Mouse (Mus musculus): ENCODE data around the gene Mfsd12. TPM values are rescaled to one million over a fixed set of nuclear protein-coding genes. Genes with fewer than 3 reads are reported as not detected.

The Mfsd12 gene
- total RNA-seq, 2 experiments from 2014 or later, result 2.3 to 2.9 TPM

GRCm38 (mm10) chr10:81379809-81380378, 22.6 kb downstream of the Mfsd12 start:
- no peak for DNase-seq

- DNase-seq, result no peak
These were observed 24.7 kb downstream of the Mfsd12 start for GRCm38 (mm10) chr10:81382039-81382438.

- DNase-seq, result peak; percentile 96
These were observed 26.7 kb downstream of the Mfsd12 start, which contains the start of the genes Dohh and Gm48551 for GRCm38 (mm10) chr10:81383802-81384604. Gene Dohh (plus strand): TSS chr10:81384428. Gene Gm48551 (plus strand): TSS chr10:81384466.

GRCm38 (mm10) chr10:81384605-81384982, 27.3 kb downstream of the Mfsd12 start:
- no peak for DNase-seq

- no peak for DNase-seq
These were observed 28.5 kb downstream of the Mfsd12 start for GRCm38 (mm10) chr10:81385603-81386306.

DNA sequence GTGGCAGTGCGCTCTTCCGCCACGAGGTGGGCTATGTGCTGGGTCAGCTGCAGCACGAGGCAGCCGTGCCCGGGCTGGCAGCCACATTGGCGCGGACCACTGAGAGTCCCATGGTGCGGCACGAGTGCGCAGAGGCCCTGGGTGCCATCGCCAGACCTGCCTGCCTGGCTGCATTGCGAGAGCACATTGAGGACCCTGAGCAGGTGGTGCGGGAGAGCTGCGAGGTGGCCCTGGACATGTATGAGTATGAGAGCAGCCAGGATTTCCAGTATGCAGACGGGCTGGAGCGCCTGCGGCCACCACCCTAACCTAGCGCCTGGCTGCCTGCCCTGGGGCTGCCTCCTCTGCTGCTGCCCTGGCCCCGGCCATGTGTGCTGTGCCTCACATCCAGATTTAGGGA, 30.4 kb downstream of the Mfsd12 start:
- DNase-seq, result no peak

DNA sequence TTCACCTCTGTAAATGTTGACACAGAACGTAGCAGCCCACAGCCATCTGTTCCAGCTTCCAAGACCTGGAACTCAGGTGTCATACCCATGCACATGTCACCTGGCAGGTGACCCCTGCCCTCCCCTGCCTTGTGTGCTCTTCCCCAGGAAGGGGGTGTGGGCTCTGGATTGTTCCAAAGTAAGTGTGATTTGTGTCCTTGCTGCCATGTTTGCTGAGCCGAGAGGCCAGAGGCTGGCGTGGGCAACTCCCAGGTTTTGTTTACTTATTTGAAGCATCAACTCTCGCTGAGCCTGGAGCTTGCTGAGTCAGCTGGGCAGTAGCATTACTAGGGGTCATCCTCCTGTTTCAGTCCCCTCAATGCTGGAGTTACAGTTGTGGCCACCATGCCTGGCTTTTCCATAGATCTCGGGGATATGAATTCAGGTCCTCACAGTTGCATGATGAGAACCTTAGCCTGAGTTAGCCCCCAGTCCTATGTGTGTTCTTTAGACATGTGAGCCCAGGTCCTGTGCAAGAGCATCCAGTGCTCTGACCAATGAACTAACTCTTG, 31.3 kb downstream of the Mfsd12 start, which contains the start of gene Gm48552:
Gene Gm48552 (plus strand): TSS at position 501 of the 551 bp plus-strand sequence.
- DNase-seq, result no peak

GRCm38 (mm10) chr10:81389373-81389772, 32.1 kb downstream of the Mfsd12 start:
- DNase-seq, result no peak

DNA sequence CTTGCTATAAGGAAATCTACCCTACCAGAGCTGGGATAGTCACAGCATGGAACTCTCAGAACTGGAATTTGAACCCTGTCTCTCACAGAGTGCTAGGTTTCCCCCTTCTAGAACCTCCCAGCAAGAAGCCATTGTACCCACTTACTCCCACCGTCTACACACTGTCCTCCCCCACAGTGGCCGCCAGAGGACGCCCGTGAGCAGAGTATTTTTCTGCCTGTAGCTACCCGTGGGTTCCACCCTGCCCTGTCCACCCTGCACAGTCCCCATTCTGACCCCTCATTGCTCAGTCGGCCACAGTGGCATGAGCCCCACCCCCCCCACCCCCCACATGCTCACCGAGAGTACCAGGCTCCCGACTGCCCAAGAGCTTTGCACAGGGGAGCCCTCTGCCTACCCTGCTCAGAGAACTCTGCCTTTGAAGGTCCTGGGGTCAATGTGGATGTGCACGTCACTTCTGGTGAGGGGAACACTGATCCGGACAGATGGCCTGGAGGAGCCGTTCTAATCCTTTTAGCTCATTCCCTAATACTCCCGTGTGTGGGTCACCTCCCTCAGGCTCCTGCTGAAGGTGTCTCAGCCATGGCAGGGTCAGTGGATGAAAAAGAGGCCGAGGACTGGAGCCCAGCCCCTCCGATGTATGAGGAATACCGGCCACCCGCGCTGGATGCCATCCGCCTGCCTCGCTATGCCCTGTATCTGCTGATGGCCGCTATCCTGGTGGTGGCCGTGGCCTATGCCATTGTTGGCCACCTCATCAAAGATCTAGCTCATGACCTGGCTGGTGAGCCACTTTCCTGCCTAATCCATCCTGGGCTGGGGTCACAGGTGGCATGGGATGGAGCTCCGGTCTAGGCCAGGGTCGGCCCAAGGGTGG, 32.7 kb downstream of the Mfsd12 start:
- peak; percentile 58 for DNase-seq

GRCm38 (mm10) chr10:81390678-81390965, 33.3 kb downstream of the Mfsd12 start:
- no peak for DNase-seq

DNA sequence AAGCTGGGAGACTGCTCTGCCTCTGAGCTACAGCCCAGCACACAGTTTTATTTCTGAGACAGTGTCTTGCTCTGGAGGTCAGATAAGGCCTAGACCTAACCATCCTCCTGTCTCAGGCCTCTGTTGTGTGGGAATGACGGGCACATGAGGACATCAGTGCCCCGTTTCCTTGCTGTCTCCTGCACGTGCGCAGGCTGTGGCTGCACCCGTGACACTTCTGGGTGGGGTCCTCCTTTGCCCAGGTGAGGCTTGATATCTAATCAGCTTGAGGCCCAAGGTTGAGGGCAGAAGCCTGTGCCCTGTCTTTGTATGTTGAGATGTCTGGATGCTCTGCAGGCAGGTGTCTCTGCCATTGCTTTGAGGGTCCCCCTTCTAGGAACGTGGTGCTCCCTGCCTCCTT, 35.0 kb downstream of the Mfsd12 start:
- no peak for DNase-seq

- DNase-seq, result no peak
These were observed 35.5 kb downstream of the Mfsd12 start, which contains the start of gene Smim24 for GRCm38 (mm10) chr10:81392781-81393185. Gene Smim24 (plus strand): TSS chr10:81393051.

GRCm38 (mm10) chr10:81393456-81394063, 36.3 kb downstream of the Mfsd12 start:
- DNase-seq, result no peak

DNA sequence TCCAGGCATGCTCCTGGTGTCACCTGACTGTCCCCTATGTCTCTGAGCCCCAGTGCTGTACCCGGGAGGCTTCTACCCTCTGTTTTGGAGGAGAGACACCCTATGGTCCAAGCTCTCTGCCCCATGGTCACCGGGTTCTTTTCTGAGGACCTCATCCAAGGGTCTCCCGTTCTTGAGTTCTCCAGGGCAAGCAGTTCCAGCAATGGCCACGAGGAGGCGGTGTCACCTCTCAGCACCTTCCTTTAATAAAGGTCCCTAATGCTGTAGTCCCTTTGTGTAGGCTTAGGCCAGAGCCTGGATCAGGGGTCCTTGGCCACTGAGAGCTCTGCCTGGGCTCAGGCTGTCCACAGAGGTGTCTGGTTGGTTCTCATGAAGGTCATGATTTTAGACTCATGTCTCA, 37.8 kb downstream of the Mfsd12 start:
- no peak for DNase-seq

DNA sequence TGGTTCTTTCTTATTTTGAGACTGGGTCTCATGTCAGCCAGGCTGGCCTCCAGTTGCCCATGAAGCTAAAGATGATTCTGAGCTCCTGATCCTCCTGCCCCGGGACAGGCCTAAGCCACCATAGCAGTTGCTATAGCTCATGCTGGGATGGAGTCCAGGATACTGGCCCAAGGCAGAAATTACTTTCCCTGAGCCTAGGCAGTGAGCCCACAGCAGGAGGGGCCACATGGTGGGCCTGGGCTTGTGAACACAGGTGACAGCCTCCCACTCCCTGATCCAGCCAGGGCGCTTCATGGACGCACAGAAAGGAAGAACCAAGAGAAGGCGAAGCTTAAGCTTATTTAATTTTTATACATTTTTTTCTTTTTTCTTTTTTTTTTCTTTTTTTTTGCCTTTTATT, 38.6 kb downstream of the Mfsd12 start:
- no peak for DNase-seq

DNA sequence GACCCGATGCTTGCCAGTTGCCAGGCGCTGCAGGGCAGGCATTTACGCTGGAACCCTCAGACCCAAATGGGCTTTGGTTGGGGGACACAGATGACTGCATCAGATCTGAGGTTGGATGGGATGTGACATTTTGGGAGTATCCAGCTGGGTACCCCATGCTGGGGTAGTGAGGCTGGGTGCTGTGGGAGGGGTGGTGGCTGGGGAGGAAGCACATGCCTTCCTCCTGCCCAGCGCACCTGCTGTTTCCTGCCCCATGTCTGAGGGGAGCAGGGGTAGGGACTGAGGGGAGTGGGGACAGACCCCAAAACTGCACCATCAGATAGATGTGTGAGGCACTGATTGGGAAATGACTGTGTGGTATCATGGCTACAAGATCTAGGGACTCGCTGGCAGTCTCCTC, 39.5 kb downstream of the Mfsd12 start:
- DNase-seq, result no peak

GRCm38 (mm10) chr10:81399296-81399695, 42.0 kb downstream of the Mfsd12 start:
- no peak for DNase-seq

DNA sequence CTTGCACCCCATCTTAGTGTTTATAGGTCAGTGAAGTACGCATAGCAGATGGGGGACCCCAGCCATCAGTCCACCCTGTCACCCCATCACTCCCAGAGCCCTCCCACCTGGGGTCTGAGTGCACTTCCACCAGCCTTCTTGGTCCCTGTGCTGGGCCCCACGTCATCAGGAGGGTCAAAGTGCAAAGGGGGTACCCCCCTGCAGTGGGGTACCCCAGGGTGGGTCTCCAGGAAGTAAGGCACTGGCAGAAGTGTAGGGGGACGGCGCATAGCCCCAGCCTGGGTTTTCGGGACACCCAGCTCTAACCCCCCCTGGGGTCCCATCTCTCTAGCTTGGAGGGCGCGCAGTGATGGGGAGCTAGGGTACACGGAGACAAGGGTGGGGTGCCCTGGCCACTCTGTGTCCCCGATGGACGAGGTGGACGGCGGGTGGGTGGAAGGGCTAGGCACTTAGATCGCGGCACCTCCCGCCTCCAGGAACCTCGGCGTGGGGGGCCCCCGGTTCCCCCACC, 42.6 kb downstream of the Mfsd12 start:
- no peak for DNase-seq

DNA sequence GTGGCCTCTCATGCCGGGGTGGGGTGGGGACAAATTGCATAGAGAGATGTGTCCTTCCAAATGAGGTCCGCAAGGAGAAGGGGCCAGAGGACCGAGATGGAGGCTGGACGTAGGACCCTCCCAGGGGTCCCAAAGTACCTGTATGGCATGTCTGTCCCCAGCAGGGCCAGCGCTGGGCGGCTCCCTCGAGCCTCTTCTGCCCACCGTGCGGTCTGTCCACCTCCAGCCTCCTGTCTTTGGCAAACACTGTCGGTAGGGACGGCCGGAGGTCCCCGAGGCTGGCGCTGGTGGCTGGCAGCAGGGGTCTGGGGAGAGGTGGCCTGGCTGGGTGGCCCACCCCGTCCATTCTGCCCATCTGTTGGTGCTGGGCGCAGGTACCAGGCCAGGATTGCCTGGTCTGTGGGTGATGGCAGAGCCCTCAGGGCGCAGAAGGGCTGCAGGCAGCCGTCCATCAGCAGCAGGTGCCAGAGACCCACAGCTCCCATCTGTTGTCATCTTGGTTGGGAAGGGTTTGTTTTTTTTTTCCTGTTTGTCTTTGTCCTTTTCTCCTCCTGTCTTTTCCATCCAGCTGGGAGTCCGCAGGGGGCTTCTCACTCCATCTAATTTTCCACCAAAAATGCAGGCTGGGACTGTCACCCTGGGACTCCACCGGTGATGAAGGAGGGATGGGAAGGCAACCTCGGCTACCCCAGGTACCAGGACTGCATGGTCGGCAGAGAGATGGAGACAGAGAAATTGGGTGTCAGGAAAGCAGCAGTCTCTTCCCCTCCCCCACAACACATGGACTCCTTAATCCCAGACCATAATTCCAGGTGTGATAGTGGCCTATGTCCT, 43.3 kb downstream of the Mfsd12 start:
- no peak for DNase-seq

DNA sequence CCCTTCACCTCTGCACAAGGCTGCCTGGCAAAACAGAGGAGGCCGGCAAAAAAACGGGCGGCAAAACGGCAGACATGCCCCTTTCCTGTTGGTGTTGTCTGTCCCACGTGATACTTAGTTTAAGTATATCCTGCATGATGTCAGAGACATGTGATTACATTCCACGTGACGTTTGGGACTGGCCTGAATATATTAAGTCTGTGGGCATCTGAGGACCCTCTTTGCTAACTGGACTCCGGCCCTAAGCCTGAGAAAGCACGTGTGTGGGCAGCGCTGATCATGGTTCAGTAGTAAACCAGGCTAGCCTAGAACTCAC, 43.9 kb downstream of the Mfsd12 start:
- no peak for DNase-seq
